Mouse (Mus musculus): Measurements from ENCODE around the gene Mob3b. TPM values are rescaled to one million over a fixed set of nuclear protein-coding genes. Genes with fewer than 3 reads are reported as not detected.

Mob3b gene
- total RNA-seq, 1 experiment from 2014 or later, result 21.0 TPM

Other genes starting within 250 kb of the Mob3b start
- not detected in 2 replicates for gene Ifnk, start 5.4 kb downstream of the Mob3b start, total RNA-seq (2021)
- 15.6 and 16.7 TPM in 2 replicates for gene C9orf72, start 68.7 kb upstream of the Mob3b start, total RNA-seq (2021)